Mouse (Mus musculus): Measurements from ENCODE around the gene Nav3.

DNA sequence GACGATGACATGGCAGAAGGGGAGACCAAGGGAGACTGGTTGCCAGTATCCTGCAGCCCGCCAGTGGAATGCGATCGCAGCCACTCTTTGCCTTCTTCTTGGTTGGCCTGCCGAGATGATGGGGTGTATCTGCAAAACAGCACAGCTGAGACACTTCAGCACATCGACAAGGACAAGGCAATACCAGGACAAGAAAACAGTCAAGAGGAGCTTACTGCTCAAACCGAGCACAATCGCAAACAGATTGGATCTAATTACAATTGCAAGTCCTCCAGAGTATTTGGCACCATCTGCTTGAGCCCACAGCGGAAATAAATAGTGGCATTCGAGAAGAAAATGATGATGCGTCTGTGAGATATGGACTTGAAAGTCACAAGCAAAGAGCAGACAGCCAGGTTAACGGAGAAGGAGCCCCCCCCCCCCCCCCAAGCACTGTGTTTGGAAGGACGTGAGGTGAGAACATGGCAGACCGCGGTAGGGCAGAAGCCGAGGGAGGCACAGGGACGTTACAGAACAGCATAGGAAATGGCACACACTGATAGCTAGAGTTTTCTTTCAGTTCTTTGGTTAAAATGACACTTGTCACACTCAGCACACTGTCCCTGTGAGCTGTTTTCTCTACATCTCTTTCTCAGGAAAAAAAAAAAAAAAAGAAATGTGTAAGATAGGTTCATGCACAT, 696.9 kb downstream of the Nav3 start:
- no peak for TF ChIP-seq POLR2A (IDR thresholded peaks at IDR 0.05; ENCODE audit: control insufficient read depth in 1 of 2, insufficient read depth in 1 of 2, low read depth in 1 of 2, low read length in 2 of 2, poor library complexity in 1 of 2)
- TF ChIP-seq TCF12 (IDR thresholded peaks at IDR 0.05; ENCODE audit: low read depth, low read length): no peak
- TF ChIP-seq ZC3H11A (IDR thresholded peaks at IDR 0.05; ENCODE audit: low read depth, low read length): no peak
- no peak for TF ChIP-seq USF1 (IDR thresholded peaks at IDR 0.05; ENCODE audit: low read depth, low read length)
- no peak for TF ChIP-seq NELFE (IDR thresholded peaks at IDR 0.05; ENCODE audit: low read depth, low read length)
- no peak for TF ChIP-seq TAL1 (IDR thresholded peaks at IDR 0.05; ENCODE audit: low read length)
- TF ChIP-seq POLR2AphosphoS5 (IDR thresholded peaks at IDR 0.05; ENCODE audit: borderline replicate concordance, low read depth, low read length): no peak
- no peak for TF ChIP-seq CTCF (IDR thresholded peaks at IDR 0.05 in 2 of 3, conservative IDR thresholded peaks at IDR 0.05 in 1 of 3; ENCODE audit: control insufficient read depth in 1 of 3, insufficient read depth in 1 of 3, low read depth in 2 of 3, low read length in 3 of 3, poor library complexity in 1 of 3, severe bottlenecking in 1 of 3)
- no peak for TF ChIP-seq SIN3A (IDR thresholded peaks at IDR 0.05; ENCODE audit: low read length)
- TF ChIP-seq CHD2 (IDR thresholded peaks at IDR 0.05; ENCODE audit: low read length): no peak
- no peak for TF ChIP-seq ZMIZ1 (IDR thresholded peaks at IDR 0.05; ENCODE audit: low read depth, low read length)
- no peak for TF ChIP-seq EP300 (IDR thresholded peaks at IDR 0.05; ENCODE audit: low read depth in 1 of 2, low read length in 2 of 2)

Data from MEL (cell line).